Mouse (Mus musculus) forebrain, embryonic 16.5 days (tissue): ENCODE measurements around the gene Gm20388. TPM values are rescaled to one million over a fixed set of nuclear protein-coding genes. Genes with fewer than 3 reads are reported as not detected.

Source experiments
- ATAC-seq: fragments of 200-750 bp; cut with Nextera tagmentation; 2 replicates; pipeline ENCODE4 v1.8.0; 2017; ENCODE audit warnings: mild to moderate bottlenecking, moderate library complexity
- H3K27ac ChIP-seq: fragments of 300-500 bp; sonication (generic); 2 replicates; pipeline ENCODE4 v1.5.1; 2014; ENCODE audit warnings: low read length, control low read depth
- H3K27me3 ChIP-seq: fragments of 300-500 bp; sonication (generic); replicated peaks from 2 replicates; pipeline ENCODE4 v1.6.1; 2014; ENCODE audit warnings: low read length; ENCODE audit not compliant: control insufficient read depth, insufficient read depth
- H3K36me3 ChIP-seq: fragments of 300-500 bp; sonication (generic); 2 replicates; pipeline ENCODE4 v1.6.1; 2014; ENCODE audit not compliant: control insufficient read depth, insufficient read depth
- H3K4me1 ChIP-seq: fragments of 300-500 bp; sonication (generic); replicated peaks from 2 replicates; pipeline ENCODE4 v1.6.1; 2014; ENCODE audit warnings: low read length; ENCODE audit not compliant: control insufficient read depth, insufficient read depth
- H3K4me2 ChIP-seq: fragments of 300-500 bp; sonication (generic); 2 replicates; pipeline ENCODE4 v1.6.1; 2014; ENCODE audit warnings: mild to moderate bottlenecking, low read length, control low read depth
- H3K4me3 ChIP-seq: fragments of 300-500 bp; sonication (generic); replicated peaks from 2 replicates; pipeline ENCODE4 v1.5.1; 2014; ENCODE audit warnings: mild to moderate bottlenecking, low read length, control low read depth
- H3K9ac ChIP-seq: fragments of 300-500 bp; sonication (generic); replicated peaks from 2 replicates; pipeline ENCODE4 v1.6.1; 2014; ENCODE audit warnings: low read depth, low read length, control low read depth
- H3K9me3 ChIP-seq: fragments of 300-500 bp; sonication (generic); 2 replicates; pipeline ENCODE4 v1.6.1; 2016; ENCODE audit warnings: low read length; ENCODE audit not compliant: control insufficient read depth
- WGBS: fragments of 180-500 bp; shearing (Covaris S2); extraction: QIAGEN DNeasy Blood & Tissue Kit; methylation state at CpG from one replicate; pipeline ENCODE4 v1.1.7; 2014; 5-methylcytosine and 5-hydroxymethylcytosine counted together
- polyA plus RNA-seq: library from polyadenylated mRNA; unstranded; fragments of >200 nt; fragmentation: Nextera tagmentation; extraction: Ambion mirVana; gene quantifications from 2 replicates; pipeline ENCODE4 v1.2.1, GENCODE M21; 2015

The Gm20388 gene
- polyA plus RNA-seq, 1 experiment from 2014 or later = 4.7 TPM

DNA sequence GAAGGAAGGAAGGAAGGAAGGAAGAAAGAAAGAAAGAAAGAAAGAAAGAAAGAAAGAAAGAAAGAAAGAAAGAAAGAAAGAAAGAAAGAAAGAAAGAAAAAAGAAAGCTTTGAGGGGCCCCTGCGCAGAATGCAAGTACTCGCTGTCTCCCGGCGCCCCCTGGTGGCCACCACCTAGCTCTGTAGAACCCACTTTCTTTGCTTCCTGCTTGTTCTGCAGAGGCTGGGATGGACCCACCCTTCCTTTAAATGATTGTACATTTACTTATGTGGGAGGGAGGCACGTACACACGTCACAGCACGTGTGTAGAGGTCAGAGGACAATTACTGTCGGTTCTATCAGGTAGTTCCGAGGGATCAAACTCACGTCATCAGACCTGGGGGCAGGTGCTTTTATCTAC, 167.4 kb downstream of the Gm20388 start:
- Histone ChIP-seq H3K4me2 (no peak overlapping the region), H3K9ac (no peak overlapping the region), H3K27ac (no peak overlapping the region), H3K4me1 (no peaks in the 10 kb centered on the region), H3K27me3 (no peaks in the 10 kb centered on the region), H3K9me3 (no peaks in the 10 kb centered on the region), H3K36me3 (peaks cover 13% of the 10 kb centered on the region), H3K4me3 (no peak overlapping the region)
- peak; percentile 72; the same call in 1 of the 2 replicates for ATAC-seq
- WGBS = 13% methylated on average over 10 of the region's 10 CpGs

DNA sequence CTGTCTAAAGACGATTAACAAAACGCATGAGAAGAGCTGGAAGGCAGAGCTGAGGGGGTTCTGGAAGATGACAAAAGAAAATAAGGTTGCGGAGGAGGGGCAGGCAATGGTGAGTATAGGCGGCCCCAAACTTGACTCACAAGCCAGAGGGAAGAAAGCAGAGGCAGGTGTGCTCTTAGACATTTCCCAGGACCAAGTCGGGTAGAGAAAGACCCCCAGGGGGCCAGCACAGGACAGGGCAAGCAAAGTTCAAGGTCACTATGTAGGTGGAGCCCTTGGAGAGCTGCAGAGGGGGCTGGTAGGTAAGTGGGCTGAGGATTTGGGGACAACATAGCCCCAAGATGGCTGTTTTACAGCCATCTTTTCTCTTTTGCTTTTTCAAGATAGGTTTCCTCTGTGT, 168.7 kb downstream of the Gm20388 start:
- WGBS = 65% methylated on average over 5 of the region's 5 CpGs
- H3K4me3 ChIP-seq = no peak overlapping the region
- H3K36me3 ChIP-seq = peaks cover 13% of the 10 kb centered on the region
- no peak for ATAC-seq
- H3K9me3 ChIP-seq = no peaks in the 10 kb centered on the region
- H3K9ac ChIP-seq = no peak overlapping the region
- no peak overlapping the region for H3K4me2 ChIP-seq
- H3K27ac ChIP-seq = no peak overlapping the region
- H3K4me1 ChIP-seq = 0 out of 2 replicates have a peak, but pooled peaks cover 4% of the 10 kb centered on the region
- H3K27me3 ChIP-seq = no peaks in the 10 kb centered on the region

DNA sequence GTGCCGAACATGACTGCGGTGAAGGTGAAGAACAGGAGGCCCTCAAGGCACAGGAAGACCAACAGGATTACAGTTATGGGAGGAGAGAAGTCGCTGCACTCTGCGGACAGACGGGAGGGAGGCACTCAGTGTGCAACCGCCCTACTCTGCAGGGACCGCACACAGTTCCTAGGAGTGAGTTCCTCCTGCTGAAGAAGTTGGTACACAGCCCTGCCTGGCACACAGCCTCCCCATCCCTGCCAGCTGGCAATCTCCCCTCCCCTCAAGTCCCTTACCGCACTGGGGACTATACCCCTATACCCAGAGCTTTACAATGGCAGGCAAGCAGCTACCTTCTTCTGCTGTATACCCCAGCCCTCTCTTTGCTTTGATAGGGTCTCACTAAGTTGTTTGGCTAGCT, 172.6 kb downstream of the Gm20388 start:
- H3K9me3 ChIP-seq = no peaks in the 10 kb centered on the region
- H3K9ac ChIP-seq = no peak overlapping the region
- ATAC-seq = peak; percentile 73; the same call in 1 of the 2 replicates
- no peak overlapping the region for H3K4me2 ChIP-seq
- H3K27ac ChIP-seq = no peak overlapping the region
- H3K36me3 ChIP-seq = peaks cover 35% of the 10 kb centered on the region
- H3K27me3 ChIP-seq = no peaks in the 10 kb centered on the region
- H3K4me3 ChIP-seq = no peak overlapping the region
- 71% methylated on average over 8 of the region's 8 CpGs for WGBS
- H3K4me1 ChIP-seq = 0 out of 2 replicates have a peak, but pooled peaks cover 4% of the 10 kb centered on the region

DNA sequence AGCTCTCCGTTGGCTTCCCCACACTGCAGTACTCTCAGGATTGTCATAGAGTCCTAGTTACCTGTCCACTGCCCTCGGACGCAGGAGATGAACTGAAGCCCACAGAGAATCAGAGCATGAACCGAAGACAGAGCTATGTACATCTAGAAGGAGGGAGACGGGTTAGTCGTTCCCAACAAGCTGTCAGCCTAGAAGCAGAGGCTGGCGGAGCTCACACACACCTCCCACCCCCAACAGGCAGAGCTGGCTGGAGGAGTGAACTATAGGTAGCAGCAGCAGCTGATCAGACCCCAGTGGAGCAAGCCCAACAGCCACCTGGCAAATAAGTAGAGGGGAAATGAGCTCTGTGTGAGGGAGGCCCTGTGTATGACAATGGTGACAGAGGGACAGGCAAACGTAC, 174.1 kb downstream of the Gm20388 start:
- WGBS = 88% methylated on average over 8 of the region's 8 CpGs
- no peaks in the 10 kb centered on the region for H3K27me3 ChIP-seq
- 0 out of 2 replicates have a peak, but pooled peaks cover 4% of the 10 kb centered on the region for H3K4me1 ChIP-seq
- no peak overlapping the region for H3K4me3 ChIP-seq
- H3K4me2 ChIP-seq = no peak overlapping the region
- H3K9ac ChIP-seq = no peak overlapping the region
- H3K27ac ChIP-seq = no peak overlapping the region
- H3K9me3 ChIP-seq = no peaks in the 10 kb centered on the region
- ATAC-seq = no peak
- H3K36me3 ChIP-seq = peaks cover 37% of the 10 kb centered on the region

DNA sequence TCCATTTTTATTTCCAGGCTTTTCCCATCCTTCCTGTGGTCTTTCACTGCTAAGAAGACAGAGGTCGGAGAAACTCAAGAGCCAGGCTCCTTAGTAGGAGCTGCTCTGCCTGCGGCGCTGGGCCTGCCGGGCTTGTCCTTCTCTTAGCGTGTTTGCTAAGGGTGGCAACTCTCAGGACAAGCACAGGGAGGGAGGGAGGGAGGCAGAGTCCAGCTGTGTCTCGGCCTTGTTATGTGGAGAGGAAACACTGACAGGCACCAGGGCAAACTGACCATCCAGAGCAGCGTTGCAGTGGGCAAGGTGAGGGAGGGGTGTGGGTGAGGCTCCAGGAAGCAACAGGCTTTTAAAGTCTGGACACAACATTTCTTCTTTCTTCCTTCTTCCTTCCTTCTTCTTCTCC, 178.9 kb downstream of the Gm20388 start:
- ATAC-seq = no peak
- Histone ChIP-seq H3K9me3 (no peaks in the 10 kb centered on the region), H3K9ac (no peak overlapping the region), H3K4me3 (no peak overlapping the region), H3K4me2 (no peak overlapping the region), H3K27ac (no peak overlapping the region), H3K27me3 (no peaks in the 10 kb centered on the region), H3K4me1 (no peaks in the 10 kb centered on the region), H3K36me3 (peaks cover 34% of the 10 kb centered on the region)
- 77% methylated on average over 7 of the region's 7 CpGs for WGBS

DNA sequence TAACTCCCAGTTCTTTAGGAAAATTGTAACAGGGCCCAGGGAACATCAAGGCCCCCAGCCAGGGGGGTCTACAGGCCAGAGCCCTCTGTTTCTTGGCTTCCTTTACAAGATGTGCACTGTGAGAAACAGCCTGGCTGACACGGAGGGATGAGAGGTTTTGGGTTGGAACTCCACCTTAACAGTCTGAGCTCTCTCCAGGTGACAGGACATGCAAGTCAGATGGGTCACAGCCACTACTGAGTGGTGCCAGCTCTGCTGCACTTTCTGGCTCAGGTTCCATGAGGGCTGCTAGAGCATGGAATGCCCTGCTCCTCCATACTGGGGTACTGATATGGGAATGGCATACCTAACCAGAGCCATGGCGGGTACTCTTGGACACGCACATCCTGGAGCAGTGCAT, 180.4 kb downstream of the Gm20388 start:
- no peak for ATAC-seq
- 95% methylated on average over 3 of the region's 3 CpGs for WGBS
- H3K27ac ChIP-seq = no peak overlapping the region
- H3K4me3 ChIP-seq = no peak overlapping the region
- H3K9me3 ChIP-seq = no peaks in the 10 kb centered on the region
- H3K27me3 ChIP-seq = no peaks in the 10 kb centered on the region
- H3K4me1 ChIP-seq = no peaks in the 10 kb centered on the region
- peaks cover 27% of the 10 kb centered on the region for H3K36me3 ChIP-seq
- no peak overlapping the region for H3K4me2 ChIP-seq
- H3K9ac ChIP-seq = no peak overlapping the region

DNA sequence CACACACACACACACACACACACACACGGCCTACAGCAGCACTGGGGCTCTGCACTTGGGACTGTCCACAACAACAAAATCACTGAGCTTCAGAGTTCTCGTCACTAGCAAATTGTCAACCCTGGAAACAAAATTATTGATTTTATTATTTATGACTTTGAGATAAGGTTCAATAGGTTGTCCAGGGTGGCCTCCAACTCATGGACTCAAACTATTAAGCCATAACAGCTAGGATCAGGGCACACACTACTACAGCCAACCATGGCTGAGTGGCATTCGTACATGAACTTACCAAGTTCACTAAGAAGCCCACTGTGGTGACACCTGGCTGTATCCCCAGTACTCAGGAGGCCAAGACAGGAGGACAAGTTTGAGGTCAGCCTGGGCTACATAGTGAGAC, 182.5 kb downstream of the Gm20388 start:
- H3K4me2 ChIP-seq = no peak overlapping the region
- no peak overlapping the region for H3K9ac ChIP-seq
- no peaks in the 10 kb centered on the region for H3K27me3 ChIP-seq
- no peaks in the 10 kb centered on the region for H3K9me3 ChIP-seq
- WGBS = 99% methylated on average over 3 of the region's 3 CpGs
- ATAC-seq = no peak
- H3K36me3 ChIP-seq = peaks cover 11% of the 10 kb centered on the region
- H3K4me1 ChIP-seq = no peaks in the 10 kb centered on the region
- no peak overlapping the region for H3K4me3 ChIP-seq
- no peak overlapping the region for H3K27ac ChIP-seq

DNA sequence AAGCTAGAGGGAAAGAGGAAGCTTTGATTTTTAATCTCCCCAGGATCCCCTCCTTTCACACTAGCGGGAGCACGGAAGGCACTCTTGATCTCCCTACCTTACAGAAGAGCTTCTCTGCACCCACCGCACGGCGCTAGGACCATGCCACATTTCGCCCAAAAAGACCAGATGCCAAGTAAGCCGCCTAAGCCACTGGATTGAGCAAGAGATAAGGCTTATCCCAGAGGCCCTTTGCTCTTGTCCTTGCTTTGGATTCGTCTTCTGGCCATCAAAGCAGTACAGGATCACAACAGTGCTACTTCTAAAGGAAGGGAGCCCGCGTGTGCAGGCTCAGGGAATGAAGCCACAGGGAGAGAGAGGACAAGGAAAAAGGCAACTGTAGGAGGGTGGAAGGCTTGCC, 184.2 kb downstream of the Gm20388 start:
- no peak for ATAC-seq
- no peak overlapping the region for H3K27ac ChIP-seq
- H3K9me3 ChIP-seq = no peaks in the 10 kb centered on the region
- 92% methylated on average over 10 of the region's 10 CpGs for WGBS
- H3K4me1 ChIP-seq = peaks cover 6% of the 10 kb centered on the region
- no peak overlapping the region for H3K4me3 ChIP-seq
- H3K9ac ChIP-seq = no peak overlapping the region
- H3K27me3 ChIP-seq = no peaks in the 10 kb centered on the region
- H3K36me3 ChIP-seq = peaks cover 9% of the 10 kb centered on the region
- no peak overlapping the region for H3K4me2 ChIP-seq

DNA sequence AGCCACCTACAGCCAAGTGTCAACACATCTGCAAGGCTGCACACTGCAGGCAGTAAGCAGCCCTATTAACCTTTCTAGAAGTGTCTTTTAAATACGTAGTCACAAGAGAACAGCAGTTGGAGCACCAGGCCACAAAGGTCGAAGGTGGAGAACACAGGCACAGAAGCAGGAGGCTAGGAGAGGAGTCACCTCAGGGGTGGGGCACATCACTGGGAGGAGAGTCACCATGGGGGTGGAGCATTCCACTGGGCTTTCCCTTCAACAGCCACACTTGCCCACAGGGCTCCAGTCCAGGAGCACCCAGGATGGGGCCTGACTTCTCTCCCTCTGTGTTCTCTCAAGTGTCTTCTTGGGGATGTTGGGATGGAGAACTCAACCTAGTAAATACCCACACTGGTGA, 185.8 kb downstream of the Gm20388 start:
- no peak overlapping the region for H3K4me2 ChIP-seq
- H3K36me3 ChIP-seq = peaks cover 8% of the 10 kb centered on the region
- no peak for ATAC-seq
- H3K9me3 ChIP-seq = no peaks in the 10 kb centered on the region
- H3K27ac ChIP-seq = no peak overlapping the region
- H3K27me3 ChIP-seq = no peaks in the 10 kb centered on the region
- H3K4me3 ChIP-seq = no peak overlapping the region
- WGBS = 80% methylated on average over 2 of the region's 2 CpGs
- H3K4me1 ChIP-seq = peaks cover 15% of the 10 kb centered on the region
- no peak overlapping the region for H3K9ac ChIP-seq

DNA sequence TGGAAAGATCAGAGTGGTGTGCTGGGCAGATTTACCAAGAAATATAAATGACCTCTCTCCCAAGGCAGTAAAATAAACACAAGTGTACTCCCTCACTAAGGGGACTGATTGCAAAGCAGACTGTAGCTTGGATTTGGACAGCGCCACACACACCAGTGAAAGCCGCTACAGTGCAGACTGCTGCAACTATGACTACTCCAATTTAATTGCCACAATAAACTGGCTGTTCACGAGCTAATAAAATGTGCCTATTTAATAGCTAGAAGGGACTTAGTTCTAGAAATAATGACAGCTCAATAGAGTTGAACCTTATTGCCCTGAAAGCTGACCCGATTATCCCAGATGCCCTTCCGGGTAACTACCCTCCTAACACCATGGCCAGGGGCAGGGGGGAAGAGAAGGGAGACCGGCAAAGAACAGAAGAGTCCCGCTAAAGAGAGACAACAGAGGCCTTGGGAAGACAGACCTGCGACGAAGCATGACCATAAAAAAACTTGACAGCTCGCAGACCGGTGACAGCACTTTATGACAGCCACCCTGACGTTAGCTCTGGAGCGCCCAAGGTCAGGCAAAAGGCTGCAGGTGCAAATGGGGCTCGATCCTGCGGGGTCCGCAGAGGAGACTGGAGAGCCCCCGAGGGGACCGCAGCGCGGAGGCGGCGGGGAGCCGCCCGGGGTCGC, 189.9 kb downstream of the Gm20388 start:
- WGBS = 5% methylated on average over 25 of the region's 25 CpGs
- Histone ChIP-seq H3K4me3 (peak overlapping the region; percentile 83), H3K9me3 (no peaks in the 10 kb centered on the region), H3K27me3 (no peaks in the 10 kb centered on the region), H3K9ac (peak overlapping the region; percentile 87), H3K4me2 (peak overlapping the region; percentile 86), H3K27ac (peak overlapping the region; percentile 93), H3K4me1 (peaks cover 31% of the 10 kb centered on the region), H3K36me3 (no peaks in the 10 kb centered on the region)
- no peak for ATAC-seq
